Comparison of ENCODE assay signal across 35 mouse cellular contexts in the genomic region with DNA sequence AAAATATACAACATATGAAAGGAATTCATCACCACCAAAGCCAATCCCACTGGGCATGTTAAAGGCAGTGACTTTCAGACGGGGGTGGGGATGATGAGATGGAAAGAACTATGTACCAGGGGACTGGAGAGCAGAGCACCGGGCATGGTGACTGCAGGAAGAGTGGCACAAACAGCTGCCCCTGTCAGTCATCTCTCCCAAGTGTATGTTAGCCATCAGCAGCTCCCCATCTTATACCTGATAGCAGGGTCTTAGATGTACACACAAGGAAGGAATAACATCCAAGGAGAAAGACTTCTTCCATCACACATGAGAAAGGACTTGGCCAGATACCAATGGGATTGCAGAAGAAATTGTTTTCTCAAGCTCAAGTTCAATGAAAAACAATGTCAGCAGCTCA.
"Had no signal": no experiment of that assay in that cellular context is flagged by ENCODE, and none has a peak within 500 bp of the region (broad histone marks: within the 10 kb centered on the region; RNA-seq: fewer than 3 reads in every experiment).

No protein-coding gene starts in this region.

- H3K9ac ChIP-seq: heart, embryonic 12.5 days; heart, embryonic 13.5 days; heart, embryonic 15.5 days; hindbrain, embryonic 12.5 days; hindbrain, embryonic 13.5 days; hindbrain, embryonic 14.5 days; hindbrain, embryonic 15.5 days; intestine, embryonic 15.5 days; kidney, embryonic 15.5 days had no signal

- H3K9me3 ChIP-seq: heart, embryonic 10.5 days; heart, embryonic 12.5 days; heart, embryonic 13.5 days; heart, embryonic 15.5 days; hindbrain, embryonic 10.5 days; hindbrain, embryonic 12.5 days; hindbrain, embryonic 13.5 days; hindbrain, embryonic 15.5 days; intestine, embryonic 15.5 days; kidney, embryonic 15.5 days had no signal

- ATAC-seq: hindbrain, embryonic 16.5 days; hindbrain, postnatal 0 days; inflammation-experienced regulatory T-cells, adult 6 months; intestine, embryonic 15.5 days; intestine, embryonic 16.5 days; intestine, postnatal 0 days had no signal

- H3K4me3 ChIP-seq: heart, embryonic 10.5 days; heart, embryonic 12.5 days; heart, embryonic 13.5 days; heart, embryonic 15.5 days; hindbrain, embryonic 10.5 days; hindbrain, embryonic 12.5 days; hindbrain, embryonic 13.5 days; hindbrain, embryonic 15.5 days; intestine, embryonic 15.5 days; kidney, embryonic 15.5 days; layer of hippocampus, adult 2 months had no signal

- DNase-seq: heart, postnatal 10 days; heart, postnatal 14 days; heart, postnatal 36 days; heart, postnatal 4 days; kidney, adult 11 months; kidney, adult 18-20 months; kidney, adult 2 months; kidney, adult 8-10 months; kidney, adult 9 months; kidney, postnatal 10 days; kidney, postnatal 14 days; kidney, postnatal 25 days; kidney, postnatal 36 days; kidney, postnatal 4 days; layer of hippocampus, adult 9-11 months; layer of hippocampus, postnatal 36 days had no signal

- H3K4me1 ChIP-seq: heart, embryonic 10.5 days; heart, embryonic 12.5 days; heart, embryonic 15.5 days; hindbrain, embryonic 13.5 days; hindbrain, embryonic 15.5 days; intestine, embryonic 15.5 days had no signal

- H3K36me3 ChIP-seq: heart, embryonic 10.5 days; heart, embryonic 12.5 days; heart, embryonic 13.5 days; heart, embryonic 15.5 days; hindbrain, embryonic 10.5 days; hindbrain, embryonic 12.5 days; hindbrain, embryonic 13.5 days; hindbrain, embryonic 15.5 days; intestine, embryonic 15.5 days; kidney, embryonic 15.5 days had no signal

- H3K4me2 ChIP-seq: heart, embryonic 11.5 days; heart, embryonic 12.5 days; heart, embryonic 13.5 days; heart, embryonic 15.5 days; hindbrain, embryonic 12.5 days; hindbrain, embryonic 13.5 days; hindbrain, embryonic 14.5 days; hindbrain, embryonic 15.5 days; intestine, embryonic 15.5 days; kidney, embryonic 15.5 days had no signal

- H3K27ac ChIP-seq: heart, embryonic 10.5 days; heart, embryonic 13.5 days; heart, embryonic 15.5 days; hindbrain, embryonic 10.5 days; hindbrain, embryonic 12.5 days; hindbrain, embryonic 13.5 days; hindbrain, embryonic 14.5 days; hindbrain, embryonic 15.5 days; hindbrain, postnatal 0 days; intestine, embryonic 15.5 days; kidney, embryonic 15.5 days; kidney, postnatal 0 days; layer of hippocampus, adult 2 months had no signal

- H3K27me3 ChIP-seq: heart, embryonic 12.5 days; heart, embryonic 13.5 days; heart, embryonic 15.5 days; hindbrain, embryonic 12.5 days; hindbrain, embryonic 13.5 days; hindbrain, embryonic 15.5 days; intestine, embryonic 15.5 days; kidney, embryonic 15.5 days had no signal
